Mouse (Mus musculus) heart, embryonic 14.5 days (tissue): ENCODE data around the gene Ramp2. TPM values are rescaled to one million over a fixed set of nuclear protein-coding genes. Genes with fewer than 3 reads are reported as not detected.

Experiments used
- ATAC-seq: fragments of 200-750 bp; cut with Nextera tagmentation; 2 replicates; pipeline ENCODE4 v1.8.0; 2017; ENCODE audit warnings: low read depth, moderate TSS enrichment; ENCODE audit not compliant: insufficient number of reproducible peaks, insufficient read depth, low FRiP score
- H3K27ac ChIP-seq, 2 experiments: fragments of 200-500 bp in 1 of 2; fragments of 300-500 bp in 1 of 2; sonication (generic) in 1 of 2; replicated peaks in 1 of 2; 2 replicates each; pipeline ENCODE4 v1.5.1; 2012 to 2014; ENCODE audit warnings: low read depth in 2 of 2, low read length in 2 of 2, control low read depth in 1 of 2, mild to moderate bottlenecking in 1 of 2, mixed read lengths in 1 of 2; ENCODE audit not compliant: control insufficient read depth in 1 of 2, insufficient read depth in 1 of 2
- H3K27me3 ChIP-seq: fragments of 300-500 bp; sonication (generic); 2 replicates; pipeline ENCODE4 v1.6.1; 2014; ENCODE audit warnings: mild to moderate bottlenecking, low read length, control low read depth; ENCODE audit not compliant: control insufficient read depth, insufficient read depth
- H3K36me3 ChIP-seq: fragments of 300-500 bp; sonication (generic); 2 replicates; pipeline ENCODE4 v1.6.1; 2014; ENCODE audit warnings: mild to moderate bottlenecking, control low read depth, low read length, mixed read lengths; ENCODE audit not compliant: control insufficient read depth, insufficient read depth
- H3K4me1 ChIP-seq, 2 experiments: fragments of 200-500 bp in 1 of 2; fragments of 300-500 bp in 1 of 2; sonication (generic) in 1 of 2; 2 replicates each; pipeline ENCODE4 v1.6.1; 2012 to 2014; ENCODE audit warnings: low read length in 2 of 2, control low read depth in 1 of 2, mixed read lengths in 1 of 2; ENCODE audit not compliant: control insufficient read depth in 2 of 2, insufficient read depth in 2 of 2
- H3K4me2 ChIP-seq: fragments of 300-500 bp; sonication (generic); 2 replicates; pipeline ENCODE4 v1.6.1; 2014; ENCODE audit warnings: mild to moderate bottlenecking, low read length
- H3K4me3 ChIP-seq, 2 experiments: fragments of 200-500 bp in 1 of 2; fragments of 300-500 bp in 1 of 2; sonication (generic) in 1 of 2; 2 replicates each; pipeline ENCODE4 v1.5.1; 2012 to 2014; ENCODE audit warnings: low read length in 2 of 2, mild to moderate bottlenecking in 2 of 2, control low read depth in 1 of 2, low read depth in 1 of 2, moderate library complexity in 1 of 2; ENCODE audit not compliant: control insufficient read depth in 1 of 2, insufficient read depth in 1 of 2
- H3K9ac ChIP-seq: fragments of 300-500 bp; sonication (generic); 2 replicates; pipeline ENCODE4 v1.6.1; 2014; ENCODE audit warnings: mild to moderate bottlenecking, low read length
- H3K9me3 ChIP-seq: fragments of 300-500 bp; sonication (generic); 2 replicates; pipeline ENCODE4 v1.6.1; 2016; ENCODE audit warnings: low read length, control low read depth; ENCODE audit not compliant: control insufficient read depth
- WGBS: fragments of 180-500 bp; shearing (Covaris S2); extraction: QIAGEN DNeasy Blood & Tissue Kit; methylation state at CpG from one replicate; pipeline ENCODE4 v1.1.7; 2014; 5-methylcytosine and 5-hydroxymethylcytosine counted together
- polyA plus RNA-seq: library from polyadenylated mRNA; unstranded; fragments of >200 nt; fragmentation: Nextera tagmentation; extraction: Ambion mirVana; gene quantifications from 2 replicates; pipeline ENCODE4 v1.2.1, GENCODE M21; 2014

The Ramp2 gene
- polyA plus RNA-seq, 1 experiment from 2014 or later: 281 TPM

GRCm38 (mm10) chr11:101276319-101277070 is 30.7 kb downstream of the Ramp2 start:
- H3K4me1 ChIP-seq: peaks cover 13 to 22% of the 10 kb centered on the region in 2 experiments
- H3K4me2 ChIP-seq: peak overlapping the region; percentile 12; the same call in 1 of the 2 replicates
- no peaks in the 10 kb centered on the region for H3K27me3 ChIP-seq
- peak overlapping the region; percentile 48; the same call in 1 of the 2 replicates for H3K9ac ChIP-seq
- no peak overlapping the region for H3K4me3 ChIP-seq
- peaks cover 12% of the 10 kb centered on the region; the same call in 1 of the 2 replicates for H3K36me3 ChIP-seq
- 37% methylated on average over 27 of the region's 27 CpGs for WGBS
- no peaks in the 10 kb centered on the region for H3K9me3 ChIP-seq
- ATAC-seq: no peak
- H3K27ac ChIP-seq: no peak overlapping the region

- Histone ChIP-seq H3K4me3 (peak overlapping the region; percentile 70 to 80), H3K4me1 (peaks cover 13 to 22% of the 10 kb centered on the region in 2 experiments), H3K9me3 (no peaks in the 10 kb centered on the region), H3K27ac (no peak overlapping the region), H3K4me2 (peak overlapping the region; percentile 94), H3K36me3 (peaks cover 12% of the 10 kb centered on the region; the same call in 1 of the 2 replicates), H3K27me3 (no peaks in the 10 kb centered on the region), H3K9ac (peak overlapping the region; percentile 83)
- WGBS: 67% methylated on average over 12 of the region's 12 CpGs
- ATAC-seq: no peak
Measured at GRCm38 (mm10) chr11:101277381-101278222, 31.8 kb downstream of the Ramp2 start.

DNA sequence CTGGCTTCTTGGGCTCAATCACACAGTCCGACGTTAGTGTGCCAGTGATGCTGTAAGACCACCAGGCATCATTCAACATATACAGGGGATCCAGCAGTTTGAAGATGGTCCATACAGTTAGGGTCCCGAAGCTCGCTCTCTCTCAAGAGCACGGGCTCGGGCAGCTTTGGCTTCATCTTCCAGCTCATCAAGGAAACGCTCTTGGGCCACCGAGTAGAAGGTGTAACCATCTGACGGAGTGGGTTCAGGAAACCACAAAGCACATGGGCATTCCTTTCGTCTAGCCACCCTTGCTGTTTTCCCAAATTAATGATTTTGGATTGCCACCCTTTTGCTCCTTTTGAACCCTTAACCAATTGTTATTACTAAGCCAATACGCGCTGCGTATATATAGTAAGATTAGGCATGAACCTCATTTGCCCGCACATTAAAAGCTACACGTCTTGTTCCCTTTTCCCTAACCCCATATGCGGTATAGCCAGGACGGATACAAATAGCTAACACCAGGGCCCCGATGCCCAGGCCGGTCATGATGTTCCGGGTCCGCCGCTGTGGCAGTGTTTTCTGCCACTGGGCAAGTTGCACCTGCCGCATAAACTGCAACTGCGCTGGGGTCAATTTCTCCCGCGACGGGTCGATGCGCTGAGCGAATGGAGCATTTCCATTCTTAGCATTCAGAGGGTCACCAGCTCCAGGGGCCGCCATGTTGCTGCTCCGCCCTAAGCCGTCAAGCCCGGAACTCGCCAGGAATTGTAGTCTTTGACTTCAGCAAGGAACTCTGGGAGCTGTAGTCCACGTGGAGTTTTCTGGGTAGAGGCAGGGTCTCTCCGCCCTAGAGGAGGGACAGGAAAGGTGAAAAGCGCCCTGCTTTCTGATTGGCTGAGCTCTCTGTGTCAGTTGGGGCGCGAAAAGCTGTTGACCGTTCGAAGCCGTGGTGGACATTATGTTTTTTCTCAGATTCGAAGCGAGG is 32.7 kb downstream of the Ramp2 start, which contains the start of the genes Cntd1 and Coa3:
TSS of gene Cntd1 (plus strand) at position 790 of the 970 bp plus-strand sequence.
TSS of gene Coa3 (minus strand) at position 892 of the 970 bp plus-strand sequence.
- Histone ChIP-seq H3K4me3 (peak within 1 kb of the TSS; percentile 70 to 80), H3K4me2 (peak within 1 kb of the TSS; percentile 94), H3K9ac (peak within 1 kb of the TSS; percentile 83), H3K27me3 (no peaks in the 10 kb centered on the region), H3K9me3 (no peaks in the 10 kb centered on the region), H3K36me3 (peaks cover 12% of the 10 kb centered on the region; the same call in 1 of the 2 replicates), H3K27ac (peak within 1 kb of the TSS; percentile 47 to 77; a peak in 3 of 4 replicates), H3K4me1 (peaks cover 13 to 22% of the 10 kb centered on the region in 2 experiments)
- ATAC-seq: peak; percentile 91
- WGBS: 6% methylated on average over 45 of the region's 45 CpGs

DNA sequence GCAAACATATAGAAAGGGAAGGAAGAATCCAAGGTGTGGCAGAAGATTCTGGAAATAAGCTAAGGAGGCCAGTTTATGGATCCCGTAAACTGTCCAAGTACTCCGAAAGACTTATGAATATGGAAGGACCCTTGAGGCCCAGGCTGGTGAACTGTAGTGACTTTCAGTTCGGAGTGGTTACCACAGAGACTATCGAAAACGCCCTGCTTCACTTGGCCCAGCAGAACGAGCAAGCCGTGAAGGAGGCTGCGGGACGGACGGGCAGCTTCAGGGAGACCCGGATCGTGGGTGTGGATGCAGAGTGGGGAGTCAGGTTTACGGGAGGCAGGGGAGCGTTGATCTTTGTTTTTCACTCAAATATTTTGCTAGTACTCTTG is 33.4 kb downstream of the Ramp2 start:
- 57% methylated on average over 14 of the region's 14 CpGs for WGBS
- H3K27ac ChIP-seq: no peak overlapping the region
- peaks cover 13 to 22% of the 10 kb centered on the region in 2 experiments for H3K4me1 ChIP-seq
- H3K27me3 ChIP-seq: no peaks in the 10 kb centered on the region
- no peaks in the 10 kb centered on the region for H3K9me3 ChIP-seq
- peak overlapping the region; percentile 94 for H3K4me2 ChIP-seq
- H3K36me3 ChIP-seq: peaks cover 8% of the 10 kb centered on the region; the same call in 1 of the 2 replicates
- H3K9ac ChIP-seq: no peak overlapping the region
- peak overlapping the region; percentile 2 to 80; a peak in 2 of 4 replicates for H3K4me3 ChIP-seq
- no peak for ATAC-seq

DNA sequence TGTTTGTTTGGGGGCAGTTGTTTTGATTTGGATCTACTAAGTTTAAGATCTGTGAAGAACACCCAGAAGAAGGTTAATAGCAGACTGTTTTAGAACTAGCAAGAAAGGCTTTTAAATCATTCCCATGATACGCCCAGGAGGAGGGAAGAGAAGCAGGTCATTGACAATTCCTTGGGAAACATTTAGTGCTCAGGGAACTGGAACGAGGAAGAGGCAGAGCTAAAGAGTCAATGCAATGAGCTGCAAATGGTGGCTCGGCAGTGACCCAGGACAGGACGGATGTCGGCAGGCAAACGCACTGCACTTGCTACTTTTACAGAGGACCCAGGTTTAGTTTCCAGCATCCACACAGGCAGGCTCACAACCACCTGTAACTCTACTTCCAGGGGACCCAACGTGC is 35.0 kb downstream of the Ramp2 start:
- no peak overlapping the region for H3K4me3 ChIP-seq
- WGBS: 48% methylated on average over 7 of the region's 7 CpGs

DNA sequence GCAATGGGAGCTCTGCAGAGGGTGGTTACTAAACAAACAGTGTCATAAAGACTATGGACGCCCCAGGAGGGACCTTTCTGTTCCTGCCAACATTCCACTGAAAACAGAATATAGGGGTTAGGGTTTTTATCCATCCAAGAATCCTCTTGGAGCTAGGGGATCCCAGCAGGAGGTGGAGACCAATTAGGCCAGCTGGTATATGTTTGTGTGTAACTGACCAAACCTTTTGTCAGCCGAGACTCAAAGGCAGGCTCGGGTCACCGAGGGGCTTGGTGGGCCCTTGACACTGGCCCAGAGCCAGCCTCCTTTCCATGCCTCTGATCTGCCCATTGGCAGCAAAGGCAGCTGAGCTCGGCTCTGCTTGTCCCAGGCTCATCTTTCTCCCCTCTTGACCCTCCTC is 37.1 kb downstream of the Ramp2 start:
- no peaks in the 10 kb centered on the region for H3K9me3 ChIP-seq
- no peak for ATAC-seq
- peaks cover 6 to 8% of the 10 kb centered on the region in 2 experiments for H3K4me1 ChIP-seq
- no peak overlapping the region for H3K4me2 ChIP-seq
- peaks cover 19% of the 10 kb centered on the region for H3K36me3 ChIP-seq
- no peaks in the 10 kb centered on the region for H3K27me3 ChIP-seq
- no peak overlapping the region for H3K27ac ChIP-seq
- no peak overlapping the region for H3K4me3 ChIP-seq
- H3K9ac ChIP-seq: no peak overlapping the region
- 31% methylated on average over 5 of the region's 5 CpGs for WGBS

More for the DNA sequence above, 35.0 kb downstream of the Ramp2 start:
- H3K27me3 ChIP-seq: no peaks in the 10 kb centered on the region
- no peaks in the 10 kb centered on the region for H3K9me3 ChIP-seq
- H3K27ac ChIP-seq: no peak overlapping the region
- H3K36me3 ChIP-seq: peaks cover 8% of the 10 kb centered on the region; the same call in 1 of the 2 replicates
- H3K4me1 ChIP-seq: peaks cover 13 to 22% of the 10 kb centered on the region in 2 experiments
- ATAC-seq: no peak
- no peak overlapping the region for H3K4me2 ChIP-seq
- H3K9ac ChIP-seq: no peak overlapping the region
